Mouse (Mus musculus): ENCODE measurements around the gene Etl4. TPM values are rescaled to one million over a fixed set of nuclear protein-coding genes. Genes with fewer than 3 reads are reported as not detected.
"Not testable (repeated sequence)": the region's sequence is repeated elsewhere in the genome, so short reads cannot be mapped to it uniquely, and the experiment has no call there.

Etl4 gene
- polyA plus RNA-seq, 1 experiment from 2014 or later = 15.7 TPM

DNA sequence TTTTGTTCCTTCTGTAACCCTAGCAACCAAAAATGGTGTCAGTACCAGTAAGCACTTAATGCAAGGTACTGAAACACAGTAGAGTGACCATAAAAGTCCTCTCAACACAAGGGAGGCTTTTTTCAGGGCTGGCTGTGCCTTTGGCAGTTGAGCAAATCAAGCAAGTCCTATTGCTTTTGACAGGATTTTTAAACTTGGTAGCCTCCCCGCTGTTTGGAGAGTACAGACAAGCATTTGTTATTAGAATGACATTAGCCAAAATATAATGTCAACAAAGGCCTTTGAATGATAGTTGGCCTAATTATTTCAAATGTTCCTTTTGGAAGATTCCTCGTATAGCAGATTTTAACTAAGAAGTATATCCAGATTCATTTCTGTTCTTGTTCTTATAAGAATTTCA, 467.4 kb downstream of the Etl4 start:
- H3K4me3 ChIP-seq (ENCODE audit: low read depth, low read length) = no peak overlapping the region
- no peak overlapping the region for H3K4me2 ChIP-seq (replicated peaks; ENCODE audit: low read depth, low read length)
- no peaks in the 10 kb centered on the region for H3K27me3 ChIP-seq (replicated peaks; ENCODE audit: insufficient read depth, low read length)
- no peaks in the 10 kb centered on the region for H3K4me1 ChIP-seq (ENCODE audit: insufficient read depth, low read depth, low read length)
- no peak for DNase-seq (ENCODE audit: low spot score)
- no peak for ATAC-seq
- H3K27ac ChIP-seq (ENCODE audit: low read length) = no peak overlapping the region
- 58% methylated on average over 2 of the region's 2 CpGs for WGBS
- no peaks in the 10 kb centered on the region for H3K9me3 ChIP-seq (ENCODE audit: low read length)
- no peaks in the 10 kb centered on the region for H3K36me3 ChIP-seq (ENCODE audit: insufficient read depth, low read length)
- TF ChIP-seq EP300 (IDR thresholded peaks at IDR 0.05) (no peak), CTCF (IDR thresholded peaks at IDR 0.05) (no peak)
- H3K9ac ChIP-seq (replicated peaks; ENCODE audit: low read depth) = no peak overlapping the region

DNA sequence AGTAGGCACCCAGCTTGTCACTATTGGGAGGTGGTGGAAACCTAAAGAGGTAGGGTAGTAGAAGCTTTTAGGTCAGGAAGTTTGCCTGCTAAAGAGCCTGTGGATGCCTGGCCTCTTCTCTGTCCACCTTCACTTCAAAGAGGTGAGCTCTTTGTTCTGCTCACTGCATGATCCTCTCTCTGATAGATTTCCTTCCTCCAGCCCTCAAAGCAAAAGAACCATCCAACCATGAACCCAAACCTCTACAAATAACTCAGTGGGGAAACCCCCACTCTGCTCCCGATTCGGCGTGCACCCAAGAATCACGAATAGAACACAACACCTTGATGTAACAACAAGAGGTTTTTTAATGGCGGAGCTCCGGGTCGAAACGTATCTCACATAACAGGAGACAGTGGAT, 471.3 kb downstream of the Etl4 start:
- H3K9me3 ChIP-seq (ENCODE audit: low read length); DNase-seq (ENCODE audit: low spot score); H3K9ac ChIP-seq (replicated peaks; ENCODE audit: low read depth); H3K27me3 ChIP-seq (replicated peaks; ENCODE audit: insufficient read depth, low read length); H3K4me2 ChIP-seq (replicated peaks; ENCODE audit: low read depth, low read length); ATAC-seq; H3K27ac ChIP-seq (ENCODE audit: low read length); H3K4me3 ChIP-seq (ENCODE audit: low read depth, low read length); H3K4me1 ChIP-seq (ENCODE audit: insufficient read depth, low read depth, low read length); H3K36me3 ChIP-seq (ENCODE audit: insufficient read depth, low read length): not testable (repeated sequence)
- 100% methylated on average over 4 of the region's 8 CpGs for WGBS

DNA sequence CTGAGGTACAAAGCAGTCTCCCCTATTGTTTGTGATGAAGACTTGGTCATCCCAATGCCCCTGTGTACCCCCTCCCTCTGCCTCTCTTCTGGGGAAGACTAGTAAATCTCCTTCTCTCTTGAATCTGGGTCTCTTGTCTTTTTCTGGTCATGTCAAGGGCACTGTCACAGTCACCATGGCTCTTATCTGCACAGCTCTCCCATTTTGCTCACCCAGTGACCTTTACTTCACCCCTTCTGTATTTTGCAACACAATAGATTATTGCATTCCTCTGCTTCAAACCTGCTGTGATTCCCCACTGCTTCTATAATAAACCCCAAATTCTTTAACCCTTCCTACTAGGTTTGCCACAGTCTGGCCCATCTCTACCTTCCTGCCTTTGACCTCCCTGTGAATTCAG, 484.5 kb downstream of the Etl4 start:
- Histone ChIP-seq H3K4me2 (replicated peaks; ENCODE audit: low read depth, low read length) (no peak overlapping the region), H3K4me3 (ENCODE audit: low read depth, low read length) (no peak overlapping the region), H3K4me1 (ENCODE audit: insufficient read depth, low read depth, low read length) (no peaks in the 10 kb centered on the region), H3K27ac (ENCODE audit: low read length) (no peak overlapping the region), H3K36me3 (ENCODE audit: insufficient read depth, low read length) (no peaks in the 10 kb centered on the region), H3K9ac (replicated peaks; ENCODE audit: low read depth) (no peak overlapping the region), H3K9me3 (ENCODE audit: low read length) (no peaks in the 10 kb centered on the region), H3K27me3 (replicated peaks; ENCODE audit: insufficient read depth, low read length) (no peaks in the 10 kb centered on the region)
- TF ChIP-seq CTCF (IDR thresholded peaks at IDR 0.05) (no peak), EP300 (IDR thresholded peaks at IDR 0.05) (no peak)
- ATAC-seq (no peak), DNase-seq (ENCODE audit: low spot score) (no peak)

DNA sequence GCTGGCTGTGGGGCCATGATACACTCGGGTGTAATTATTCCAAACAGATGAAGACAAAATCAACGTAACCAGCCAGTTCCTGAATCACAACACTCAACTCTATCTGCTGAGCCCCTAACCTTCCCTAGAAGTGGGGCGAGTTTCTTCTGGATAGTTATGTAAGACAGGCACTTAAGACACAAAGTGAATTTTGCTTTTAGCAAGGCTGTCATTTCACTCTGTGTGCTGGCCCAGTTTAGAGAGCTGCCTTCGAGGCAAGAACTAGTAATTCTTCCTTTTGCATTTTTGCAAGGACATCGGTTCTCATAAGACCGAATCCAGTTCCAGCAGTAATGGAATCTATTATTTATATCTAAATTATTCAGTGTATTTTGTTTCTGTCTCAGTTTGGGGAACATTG, 487.4 kb downstream of the Etl4 start:
- no peak for DNase-seq (ENCODE audit: low spot score)
- no peaks in the 10 kb centered on the region for H3K9me3 ChIP-seq (ENCODE audit: low read length)
- TF ChIP-seq CTCF (IDR thresholded peaks at IDR 0.05) (no peak), EP300 (IDR thresholded peaks at IDR 0.05) (no peak)
- no peaks in the 10 kb centered on the region for H3K36me3 ChIP-seq (ENCODE audit: insufficient read depth, low read length)
- H3K4me3 ChIP-seq (ENCODE audit: low read depth, low read length) = no peak overlapping the region
- no peaks in the 10 kb centered on the region for H3K4me1 ChIP-seq (ENCODE audit: insufficient read depth, low read depth, low read length)
- H3K4me2 ChIP-seq (replicated peaks; ENCODE audit: low read depth, low read length) = no peak overlapping the region
- no peaks in the 10 kb centered on the region for H3K27me3 ChIP-seq (replicated peaks; ENCODE audit: insufficient read depth, low read length)
- 78% methylated on average over 6 of the region's 6 CpGs for WGBS
- H3K27ac ChIP-seq (ENCODE audit: low read length) = no peak overlapping the region
- no peak for ATAC-seq
- no peak overlapping the region for H3K9ac ChIP-seq (replicated peaks; ENCODE audit: low read depth)

DNA sequence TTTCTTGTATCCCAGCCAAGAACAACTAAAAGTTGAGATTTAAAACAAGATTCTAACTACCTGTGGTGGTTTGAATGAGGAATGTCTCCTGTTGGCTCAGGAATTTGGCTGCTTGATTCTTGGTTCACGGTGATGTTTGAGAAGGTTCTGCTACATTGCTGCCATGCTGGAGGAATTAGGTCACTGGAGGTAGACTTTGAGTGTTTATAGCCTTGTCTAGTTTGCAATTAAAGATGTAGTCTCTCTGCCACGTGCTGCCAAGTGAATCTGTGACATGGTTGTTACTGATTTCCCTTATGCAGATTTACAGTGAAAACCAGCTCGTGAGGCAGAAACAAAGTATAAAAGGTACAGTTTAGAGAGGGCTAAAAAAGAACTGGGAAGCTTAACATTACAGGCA, 491.0 kb downstream of the Etl4 start:
- TF ChIP-seq CTCF (IDR thresholded peaks at IDR 0.05) (no peak), EP300 (IDR thresholded peaks at IDR 0.05) (no peak)
- WGBS = 47% methylated on average over 3 of the region's 3 CpGs
- no peak overlapping the region for H3K4me3 ChIP-seq (ENCODE audit: low read depth, low read length)
- no peaks in the 10 kb centered on the region for H3K4me1 ChIP-seq (ENCODE audit: insufficient read depth, low read depth, low read length)
- no peaks in the 10 kb centered on the region for H3K9me3 ChIP-seq (ENCODE audit: low read length)
- no peak overlapping the region for H3K4me2 ChIP-seq (replicated peaks; ENCODE audit: low read depth, low read length)
- ATAC-seq (no peak), DNase-seq (ENCODE audit: low spot score) (no peak)
- no peak overlapping the region for H3K9ac ChIP-seq (replicated peaks; ENCODE audit: low read depth)
- no peak overlapping the region for H3K27ac ChIP-seq (ENCODE audit: low read length)
- H3K36me3 ChIP-seq (ENCODE audit: insufficient read depth, low read length) = no peaks in the 10 kb centered on the region
- no peaks in the 10 kb centered on the region for H3K27me3 ChIP-seq (replicated peaks; ENCODE audit: insufficient read depth, low read length)

DNA sequence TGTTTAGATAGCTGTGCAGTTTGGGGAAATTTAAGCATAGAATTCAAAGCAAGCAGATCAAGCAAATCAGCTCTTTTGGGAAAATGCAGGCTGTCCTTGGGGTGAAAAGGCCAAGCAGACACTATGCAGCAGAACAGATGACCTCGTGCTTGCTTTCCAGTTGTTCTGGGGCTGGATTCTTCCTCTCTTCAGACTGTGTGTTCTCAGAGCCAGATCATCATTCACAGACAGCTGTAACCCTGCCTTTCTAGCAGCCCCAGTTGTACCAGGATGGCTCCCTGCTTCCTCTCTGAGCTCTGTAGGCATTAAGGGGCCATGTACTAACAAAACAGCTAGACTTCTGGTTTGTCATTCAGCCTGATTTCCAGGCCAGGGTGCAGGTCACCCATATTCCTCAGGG, 494.8 kb downstream of the Etl4 start:
- ATAC-seq = peak; percentile 59
- 30% methylated on average over 1 of the region's 1 CpGs for WGBS

DNA sequence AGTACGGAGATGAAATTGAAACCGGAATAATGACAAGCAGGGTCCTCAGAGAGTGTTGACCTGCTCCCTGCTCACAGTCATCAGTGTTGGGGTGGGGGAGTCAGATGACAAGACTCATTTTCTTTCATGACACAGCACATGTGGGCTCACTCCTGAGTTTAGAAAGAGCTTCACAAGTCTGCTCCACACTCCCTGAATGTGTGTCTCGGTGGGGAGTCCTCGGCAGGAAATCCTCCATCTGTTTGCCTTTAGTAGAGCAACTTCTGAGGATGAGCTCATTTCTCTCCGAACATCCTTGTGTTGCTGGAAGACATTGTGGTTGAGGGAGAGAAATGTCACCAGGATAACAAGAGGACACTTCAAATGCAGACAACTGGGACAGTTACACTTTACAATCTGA, 497.5 kb downstream of the Etl4 start:
- DNase-seq (ENCODE audit: low spot score) (no peak), ATAC-seq (no peak)
- no peak overlapping the region for H3K27ac ChIP-seq (ENCODE audit: low read length)
- H3K4me3 ChIP-seq (ENCODE audit: low read depth, low read length) = no peak overlapping the region
- no peak overlapping the region for H3K9ac ChIP-seq (replicated peaks; ENCODE audit: low read depth)
- no peaks in the 10 kb centered on the region for H3K27me3 ChIP-seq (replicated peaks; ENCODE audit: insufficient read depth, low read length)
- no peaks in the 10 kb centered on the region for H3K9me3 ChIP-seq (ENCODE audit: low read length)
- 59% methylated on average over 5 of the region's 5 CpGs for WGBS
- no peak for TF ChIP-seq CTCF (IDR thresholded peaks at IDR 0.05)
- TF ChIP-seq EP300 (IDR thresholded peaks at IDR 0.05) = no peak
- no peak overlapping the region for H3K4me2 ChIP-seq (replicated peaks; ENCODE audit: low read depth, low read length)
- H3K4me1 ChIP-seq (ENCODE audit: insufficient read depth, low read depth, low read length) = no peaks in the 10 kb centered on the region
- no peaks in the 10 kb centered on the region for H3K36me3 ChIP-seq (ENCODE audit: insufficient read depth, low read length)

More for the DNA sequence above, 494.8 kb downstream of the Etl4 start:
- no peaks in the 10 kb centered on the region for H3K36me3 ChIP-seq (ENCODE audit: insufficient read depth, low read length)
- H3K27ac ChIP-seq (ENCODE audit: low read length) = no peak overlapping the region
- TF ChIP-seq EP300 (IDR thresholded peaks at IDR 0.05) (no peak), CTCF (IDR thresholded peaks at IDR 0.05) (no peak)
- peak; percentile 17 for DNase-seq (ENCODE audit: low spot score)
- no peaks in the 10 kb centered on the region for H3K9me3 ChIP-seq (ENCODE audit: low read length)
- no peak overlapping the region for H3K4me3 ChIP-seq (ENCODE audit: low read depth, low read length)
- H3K9ac ChIP-seq (replicated peaks; ENCODE audit: low read depth) = no peak overlapping the region
- no peaks in the 10 kb centered on the region for H3K27me3 ChIP-seq (replicated peaks; ENCODE audit: insufficient read depth, low read length)
- H3K4me2 ChIP-seq (replicated peaks; ENCODE audit: low read depth, low read length) = no peak overlapping the region
- H3K4me1 ChIP-seq (ENCODE audit: insufficient read depth, low read depth, low read length) = no peaks in the 10 kb centered on the region

Measured in lung, postnatal 0 days (tissue).